Mouse (Mus musculus): ENCODE results near the gene Rpa1. TPM values are rescaled to one million over a fixed set of nuclear protein-coding genes. Genes with fewer than 3 reads are reported as not detected.
A peak's percentile ranks its signal among the peaks of the same experiment; 100 is the strongest.

Rpa1 gene
- polyA plus RNA-seq, 1 experiment from 2014 or later, result 146 TPM

DNA sequence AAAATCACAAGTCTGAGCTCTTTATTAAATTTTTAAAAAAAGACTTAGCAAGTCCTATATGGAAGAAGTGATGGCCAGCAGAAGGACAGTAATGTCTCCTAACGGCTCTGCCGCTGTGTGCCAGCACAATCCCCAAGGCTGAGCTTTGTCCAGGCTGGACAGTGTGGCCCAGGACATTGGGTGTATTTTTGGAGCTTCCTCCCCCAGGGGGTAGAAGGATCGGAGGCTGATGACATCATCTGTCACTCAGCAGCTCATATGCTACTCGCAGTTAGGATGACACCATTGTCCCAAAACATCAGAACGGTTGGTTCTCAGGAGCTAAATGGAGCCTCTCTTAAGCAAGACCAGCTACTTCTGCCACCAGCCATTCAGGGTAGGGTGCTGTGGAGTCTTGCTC, 79.6 kb downstream of the Rpa1 start:
- no peak for ATAC-seq (replicated peaks; ENCODE audit: low FRiP score)
- H3K4me1 ChIP-seq (replicated peaks; ENCODE audit: control insufficient read depth, insufficient read depth, low read length), result peaks cover 9% of the 10 kb centered on the region

DNA sequence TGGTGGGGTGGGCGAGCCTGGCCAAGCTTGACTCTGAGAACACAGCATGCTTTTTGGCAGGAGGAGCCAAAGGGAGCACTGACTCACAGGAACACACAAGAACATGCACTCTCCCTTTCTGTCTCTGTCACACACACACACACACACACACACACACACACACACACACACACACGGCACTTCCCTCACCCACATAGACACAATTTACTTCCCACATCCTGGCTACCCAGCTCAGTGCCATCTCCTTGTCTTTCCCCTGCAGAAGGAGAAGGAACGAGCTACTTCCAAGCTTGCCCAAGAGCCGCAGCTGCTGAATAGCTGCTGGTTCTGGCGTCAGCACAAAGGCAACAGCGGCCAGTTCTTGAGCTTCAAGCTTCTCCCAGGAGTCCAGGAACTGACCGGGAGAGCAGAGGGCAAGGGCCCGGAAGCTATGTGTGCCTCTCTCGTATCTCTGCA, 80.3 kb downstream of the Rpa1 start:
- DNase-seq (ENCODE audit: low spot score) (no peak), ATAC-seq (replicated peaks; ENCODE audit: low FRiP score) (no peak)
- Histone ChIP-seq H3K9me3 (ENCODE audit: control insufficient read depth, low read length) (no peaks in the 10 kb centered on the region), H3K4me1 (replicated peaks; ENCODE audit: control insufficient read depth, insufficient read depth, low read length) (peaks cover 7% of the 10 kb centered on the region), H3K4me3 (ENCODE audit: low read depth, low read length) (no peak overlapping the region), H3K27me3 (ENCODE audit: control insufficient read depth, insufficient read depth, low read length) (peaks cover 2% of the 10 kb centered on the region; the same call in 1 of the 2 replicates), H3K4me2 (ENCODE audit: low read depth, low read length, severe bottlenecking) (no peak overlapping the region), H3K9ac (ENCODE audit: low read length) (no peak overlapping the region), H3K36me3 (ENCODE audit: control insufficient read depth, insufficient read depth, low read length) (no peaks in the 10 kb centered on the region), H3K27ac (ENCODE audit: low read depth, low read length) (no peak overlapping the region)
- 63% methylated on average over 9 of the region's 9 CpGs for WGBS

More for the DNA sequence above, 79.6 kb downstream of the Rpa1 start:
- H3K27me3 ChIP-seq (ENCODE audit: control insufficient read depth, insufficient read depth, low read length), result peaks cover 2% of the 10 kb centered on the region; the same call in 1 of the 2 replicates
- no peak for DNase-seq (ENCODE audit: low spot score)
- H3K4me2 ChIP-seq (ENCODE audit: low read depth, low read length, severe bottlenecking), result no peak overlapping the region
- no peak overlapping the region for H3K9ac ChIP-seq (ENCODE audit: low read length)
- H3K27ac ChIP-seq (ENCODE audit: low read depth, low read length), result no peak overlapping the region
- no peaks in the 10 kb centered on the region for H3K9me3 ChIP-seq (ENCODE audit: control insufficient read depth, low read length)
- no peaks in the 10 kb centered on the region for H3K36me3 ChIP-seq (ENCODE audit: control insufficient read depth, insufficient read depth, low read length)
- no peak overlapping the region for H3K4me3 ChIP-seq (ENCODE audit: low read depth, low read length)
- WGBS, result 77% methylated on average over 5 of the region's 5 CpGs

GRCm38 (mm10) chr11:75265545-75265944, 82.6 kb downstream of the Rpa1 start:
- ATAC-seq (replicated peaks; ENCODE audit: low FRiP score) (no peak), DNase-seq (ENCODE audit: low spot score) (no peak)
- Histone ChIP-seq H3K9ac (ENCODE audit: low read length) (no peak overlapping the region), H3K36me3 (ENCODE audit: control insufficient read depth, insufficient read depth, low read length) (no peaks in the 10 kb centered on the region), H3K27me3 (ENCODE audit: control insufficient read depth, insufficient read depth, low read length) (peaks cover 2% of the 10 kb centered on the region; the same call in 1 of the 2 replicates), H3K4me3 (ENCODE audit: low read depth, low read length) (no peak overlapping the region), H3K4me2 (ENCODE audit: low read depth, low read length, severe bottlenecking) (no peak overlapping the region), H3K4me1 (replicated peaks; ENCODE audit: control insufficient read depth, insufficient read depth, low read length) (peaks cover 9% of the 10 kb centered on the region), H3K9me3 (ENCODE audit: control insufficient read depth, low read length) (no peaks in the 10 kb centered on the region), H3K27ac (ENCODE audit: low read depth, low read length) (no peak overlapping the region)
- WGBS, result 67% methylated on average over 15 of the region's 15 CpGs

GRCm38 (mm10) chr11:75264550-75264949, 83.6 kb downstream of the Rpa1 start:
- no peak overlapping the region for H3K9ac ChIP-seq (ENCODE audit: low read length)
- peaks cover 2% of the 10 kb centered on the region; the same call in 1 of the 2 replicates for H3K27me3 ChIP-seq (ENCODE audit: control insufficient read depth, insufficient read depth, low read length)
- H3K4me1 ChIP-seq (replicated peaks; ENCODE audit: control insufficient read depth, insufficient read depth, low read length), result peaks cover 9% of the 10 kb centered on the region
- no peak overlapping the region for H3K4me3 ChIP-seq (ENCODE audit: low read depth, low read length)
- WGBS, result 93% methylated on average over 6 of the region's 6 CpGs
- H3K4me2 ChIP-seq (ENCODE audit: low read depth, low read length, severe bottlenecking), result no peak overlapping the region
- H3K9me3 ChIP-seq (ENCODE audit: control insufficient read depth, low read length), result no peaks in the 10 kb centered on the region
- ATAC-seq (replicated peaks; ENCODE audit: low FRiP score) (no peak), DNase-seq (ENCODE audit: low spot score) (no peak)
- no peaks in the 10 kb centered on the region for H3K36me3 ChIP-seq (ENCODE audit: control insufficient read depth, insufficient read depth, low read length)
- H3K27ac ChIP-seq (ENCODE audit: low read depth, low read length), result 0 out of 2 replicates have a peak overlapping the region, but pooled peaks have one; percentile 6

DNA sequence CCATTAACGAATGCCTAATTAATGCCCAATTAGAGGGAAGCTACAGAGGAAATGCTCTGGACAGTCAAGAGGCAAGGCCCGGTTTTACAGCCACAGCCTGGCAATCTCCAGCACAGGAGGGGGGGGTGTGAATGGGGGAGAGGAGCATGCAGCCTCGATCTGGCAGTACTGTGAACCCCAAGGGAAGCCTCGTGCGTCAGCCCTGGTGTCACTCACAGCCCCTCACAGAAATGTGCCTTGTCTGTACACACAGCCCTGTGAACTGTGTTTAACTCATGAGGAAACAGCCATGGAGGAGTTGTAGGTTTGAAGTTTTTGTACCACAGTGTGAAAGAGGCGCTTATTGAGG, 84.2 kb downstream of the Rpa1 start:
- no peak overlapping the region for H3K4me2 ChIP-seq (ENCODE audit: low read depth, low read length, severe bottlenecking)
- peak; percentile 67 for DNase-seq (ENCODE audit: low spot score)
- no peak overlapping the region for H3K4me3 ChIP-seq (ENCODE audit: low read depth, low read length)
- no peak overlapping the region for H3K27ac ChIP-seq (ENCODE audit: low read depth, low read length)
- no peaks in the 10 kb centered on the region for H3K36me3 ChIP-seq (ENCODE audit: control insufficient read depth, insufficient read depth, low read length)
- peak; percentile 51 for ATAC-seq (replicated peaks; ENCODE audit: low FRiP score)
- H3K9ac ChIP-seq (ENCODE audit: low read length), result no peak overlapping the region
- H3K9me3 ChIP-seq (ENCODE audit: control insufficient read depth, low read length), result no peaks in the 10 kb centered on the region
- 44% methylated on average over 6 of the region's 6 CpGs for WGBS
- H3K4me1 ChIP-seq (replicated peaks; ENCODE audit: control insufficient read depth, insufficient read depth, low read length), result peaks cover 9% of the 10 kb centered on the region
- peaks cover 2% of the 10 kb centered on the region; the same call in 1 of the 2 replicates for H3K27me3 ChIP-seq (ENCODE audit: control insufficient read depth, insufficient read depth, low read length)

DNA sequence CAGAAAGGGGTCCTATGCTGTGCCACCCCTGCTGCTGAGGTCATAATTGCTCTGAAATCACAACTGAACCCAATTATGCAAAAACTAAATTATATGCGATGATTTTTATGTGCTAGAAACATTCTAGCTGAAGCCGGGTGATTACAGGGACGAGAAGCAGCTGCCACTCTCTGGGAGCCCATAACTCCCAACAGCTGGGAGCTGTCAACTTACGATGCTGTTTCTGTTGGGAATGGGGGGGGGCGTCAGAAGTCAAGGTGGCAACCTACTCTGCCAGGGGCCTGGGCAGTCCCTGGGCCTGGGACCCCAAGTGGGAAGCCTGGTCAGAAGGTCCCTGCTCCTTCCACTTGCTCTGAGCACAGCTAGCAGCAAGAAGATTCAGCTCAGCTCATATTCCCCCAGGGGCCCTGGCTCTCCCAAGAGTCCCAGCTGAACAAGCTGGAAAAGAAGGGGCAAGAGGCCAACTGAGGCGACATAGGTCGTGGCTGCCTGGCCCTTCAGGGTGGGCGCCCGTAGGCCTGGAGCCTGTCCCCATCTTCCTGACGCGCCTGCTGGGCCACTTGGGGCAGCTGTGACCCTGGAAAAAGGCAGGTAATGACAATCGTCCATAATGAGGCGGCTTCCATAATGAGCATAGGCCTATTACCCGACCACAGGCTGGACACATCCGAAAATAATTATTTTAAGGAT, 84.7 kb downstream of the Rpa1 start:
- H3K9me3 ChIP-seq (ENCODE audit: control insufficient read depth, low read length), result no peaks in the 10 kb centered on the region
- 0 out of 2 replicates have a peak, but pooled peaks have one; percentile 29 for ATAC-seq (replicated peaks; ENCODE audit: low FRiP score)
- no peaks in the 10 kb centered on the region for H3K36me3 ChIP-seq (ENCODE audit: control insufficient read depth, insufficient read depth, low read length)
- H3K9ac ChIP-seq (ENCODE audit: low read length), result no peak overlapping the region
- WGBS, result 51% methylated on average over 15 of the region's 15 CpGs
- H3K4me1 ChIP-seq (replicated peaks; ENCODE audit: control insufficient read depth, insufficient read depth, low read length), result peaks cover 9% of the 10 kb centered on the region
- H3K4me3 ChIP-seq (ENCODE audit: low read depth, low read length), result no peak overlapping the region
- DNase-seq (ENCODE audit: low spot score), result peak; percentile 65
- H3K27me3 ChIP-seq (ENCODE audit: control insufficient read depth, insufficient read depth, low read length), result peaks cover 2% of the 10 kb centered on the region; the same call in 1 of the 2 replicates
- H3K27ac ChIP-seq (ENCODE audit: low read depth, low read length), result no peak overlapping the region
- no peak overlapping the region for H3K4me2 ChIP-seq (ENCODE audit: low read depth, low read length, severe bottlenecking)

DNA sequence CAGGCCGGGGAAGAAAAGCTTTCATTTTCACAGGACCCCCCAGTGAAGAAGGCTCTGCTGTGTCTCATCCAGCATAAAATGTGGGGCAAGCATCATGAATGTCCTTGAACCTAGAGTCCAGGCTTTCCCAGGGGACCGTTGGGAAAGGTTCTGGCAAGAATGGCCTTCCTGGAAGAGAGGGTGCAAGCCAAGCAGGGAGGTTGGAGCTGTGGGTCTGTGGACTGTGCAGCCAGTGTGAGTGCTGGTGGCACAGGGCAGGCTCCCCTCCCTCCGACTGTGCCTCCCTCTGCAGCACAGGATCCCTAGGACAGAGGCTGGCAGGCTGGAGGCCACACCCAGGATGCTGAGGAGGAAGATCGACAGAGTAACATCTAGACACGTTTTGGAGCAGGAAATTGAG, 85.3 kb downstream of the Rpa1 start:
- Histone ChIP-seq H3K9me3 (ENCODE audit: control insufficient read depth, low read length) (no peaks in the 10 kb centered on the region), H3K36me3 (ENCODE audit: control insufficient read depth, insufficient read depth, low read length) (no peaks in the 10 kb centered on the region), H3K27me3 (ENCODE audit: control insufficient read depth, insufficient read depth, low read length) (peaks cover 2% of the 10 kb centered on the region; the same call in 1 of the 2 replicates), H3K9ac (ENCODE audit: low read length) (no peak overlapping the region), H3K4me1 (replicated peaks; ENCODE audit: control insufficient read depth, insufficient read depth, low read length) (peaks cover 9% of the 10 kb centered on the region), H3K27ac (ENCODE audit: low read depth, low read length) (no peak overlapping the region), H3K4me2 (ENCODE audit: low read depth, low read length, severe bottlenecking) (no peak overlapping the region), H3K4me3 (ENCODE audit: low read depth, low read length) (no peak overlapping the region)
- ATAC-seq (replicated peaks; ENCODE audit: low FRiP score) (no peak), DNase-seq (ENCODE audit: low spot score) (no peak)
- WGBS, result 70% methylated on average over 5 of the region's 5 CpGs

DNA sequence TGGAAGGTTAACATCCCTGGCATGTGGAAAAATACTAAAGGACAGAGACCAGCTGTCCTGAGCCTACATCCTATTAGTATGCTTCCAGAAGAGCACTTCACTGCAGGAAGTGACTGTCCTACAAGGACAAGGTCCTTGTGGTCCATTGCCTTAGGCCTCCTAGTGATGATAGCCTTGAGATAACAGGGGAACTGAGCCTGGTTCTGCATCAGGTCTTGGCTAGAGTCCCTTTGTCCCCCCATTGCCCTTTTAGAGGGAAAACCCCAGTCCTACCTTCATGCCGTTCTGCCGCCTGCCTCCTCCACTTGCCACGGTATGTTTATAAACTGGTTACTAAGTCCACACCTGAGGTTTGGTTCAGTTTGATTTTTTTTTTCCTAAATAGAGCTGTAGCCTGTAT, 85.9 kb downstream of the Rpa1 start:
- DNase-seq (ENCODE audit: low spot score), result no peak
- Histone ChIP-seq H3K27ac (ENCODE audit: low read depth, low read length) (no peak overlapping the region), H3K36me3 (ENCODE audit: control insufficient read depth, insufficient read depth, low read length) (no peaks in the 10 kb centered on the region), H3K4me1 (replicated peaks; ENCODE audit: control insufficient read depth, insufficient read depth, low read length) (peaks cover 9% of the 10 kb centered on the region), H3K9ac (ENCODE audit: low read length) (no peak overlapping the region), H3K4me2 (ENCODE audit: low read depth, low read length, severe bottlenecking) (no peak overlapping the region), H3K27me3 (ENCODE audit: control insufficient read depth, insufficient read depth, low read length) (no peaks in the 10 kb centered on the region; the same call in 1 of the 2 replicates), H3K4me3 (ENCODE audit: low read depth, low read length) (no peak overlapping the region), H3K9me3 (ENCODE audit: control insufficient read depth, low read length) (no peaks in the 10 kb centered on the region)
- 91% methylated on average over 3 of the region's 3 CpGs for WGBS
- no peak for ATAC-seq (replicated peaks; ENCODE audit: low FRiP score)

DNA sequence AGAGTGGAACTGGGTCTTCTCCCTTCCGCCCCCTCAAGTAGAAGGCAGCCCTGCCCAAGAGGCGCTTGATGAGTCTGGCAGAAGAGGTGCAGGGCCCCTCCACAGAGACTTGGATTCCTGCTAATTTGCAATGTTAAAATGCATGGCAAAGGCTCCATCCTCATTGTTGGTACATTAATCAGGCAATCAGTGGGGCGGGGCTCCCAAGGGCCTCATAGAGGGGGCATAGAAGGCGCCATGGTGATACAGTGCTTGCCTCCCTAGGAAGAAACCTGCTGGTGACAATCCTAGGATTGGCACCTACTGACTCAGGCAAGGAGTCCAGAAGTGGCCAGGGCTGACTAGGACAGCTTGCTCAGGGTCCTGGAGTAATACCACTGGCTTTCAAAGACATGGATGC, 86.4 kb downstream of the Rpa1 start:
- Histone ChIP-seq H3K9ac (ENCODE audit: low read length) (no peak overlapping the region), H3K9me3 (ENCODE audit: control insufficient read depth, low read length) (no peaks in the 10 kb centered on the region), H3K36me3 (ENCODE audit: control insufficient read depth, insufficient read depth, low read length) (no peaks in the 10 kb centered on the region), H3K27me3 (ENCODE audit: control insufficient read depth, insufficient read depth, low read length) (no peaks in the 10 kb centered on the region; the same call in 1 of the 2 replicates), H3K4me1 (replicated peaks; ENCODE audit: control insufficient read depth, insufficient read depth, low read length) (peaks cover 9% of the 10 kb centered on the region), H3K4me3 (ENCODE audit: low read depth, low read length) (no peak overlapping the region), H3K4me2 (ENCODE audit: low read depth, low read length, severe bottlenecking) (no peak overlapping the region), H3K27ac (ENCODE audit: low read depth, low read length) (no peak overlapping the region)
- 75% methylated on average over 4 of the region's 4 CpGs for WGBS
- no peak for ATAC-seq (replicated peaks; ENCODE audit: low FRiP score)
- no peak for DNase-seq (ENCODE audit: low spot score)
